18 mouse cellular contexts compared by ENCODE assay signal in genomic region chr4:138312105-138312504, GRCm38 (mm10). TPM values are rescaled to one million over a fixed set of nuclear protein-coding genes. Genes with fewer than 3 reads are reported as not detected.
"Had no signal": no experiment of that assay in that cellular context is flagged by ENCODE, and none has a peak within 500 bp of the region (broad histone marks: within the 10 kb centered on the region; RNA-seq: fewer than 3 reads in every experiment).

No protein-coding gene starts in this region.

- H3K4me1 ChIP-seq: embryonic facial prominence, embryonic 10.5 days; embryonic facial prominence, embryonic 12.5 days; embryonic facial prominence, embryonic 13.5 days; forebrain, embryonic 10.5 days; heart, embryonic 12.5 days had no signal

- H3K27ac ChIP-seq: embryonic facial prominence, embryonic 10.5 days; embryonic facial prominence, embryonic 12.5 days; embryonic facial prominence, embryonic 13.5 days; embryonic facial prominence, embryonic 15.5 days; forebrain, embryonic 10.5 days; forebrain, embryonic 12.5 days; forebrain, embryonic 13.5 days; forebrain, embryonic 15.5 days; gastrocnemius, adult 2 months; heart, adult 2 months had no signal

- DNase-seq: forebrain, postnatal 0 days; gastrocnemius, postnatal 14 days; gastrocnemius, postnatal 25 days; gastrocnemius, postnatal 36 days had no signal

- H3K9me3 ChIP-seq: embryonic facial prominence, embryonic 12.5 days; embryonic facial prominence, embryonic 13.5 days; embryonic facial prominence, embryonic 15.5 days; forebrain, embryonic 10.5 days; forebrain, embryonic 12.5 days; forebrain, embryonic 13.5 days; forebrain, embryonic 15.5 days; heart, embryonic 12.5 days had no signal

- H3K27me3 ChIP-seq: embryonic facial prominence, embryonic 12.5 days; embryonic facial prominence, embryonic 13.5 days; embryonic facial prominence, embryonic 15.5 days; forebrain, embryonic 12.5 days; forebrain, embryonic 13.5 days; forebrain, embryonic 15.5 days; heart, embryonic 12.5 days had no signal

- H3K4me3 ChIP-seq: embryonic facial prominence, embryonic 10.5 days; embryonic facial prominence, embryonic 12.5 days; embryonic facial prominence, embryonic 13.5 days; embryonic facial prominence, embryonic 15.5 days; erythroblast, embryonic 14.5 days; forebrain, embryonic 10.5 days; forebrain, embryonic 12.5 days; forebrain, embryonic 13.5 days; forebrain, embryonic 15.5 days; gastrocnemius, adult 2 months; heart, adult 2 months; heart, embryonic 12.5 days had no signal

RNA-seq across cellular contexts. Expression of gene Cda, which starts 55.7 kb away (rescaled TPM):
- total RNA-seq: common myeloid progenitor, adult 5-6 weeks; granulocyte monocyte progenitor cell, adult 5-6 weeks had no signal
